Mouse (Mus musculus) liver, embryonic 16.5 days (tissue): ENCODE measurements around the gene Ttll5. TPM values are rescaled to one million over a fixed set of nuclear protein-coding genes. Genes with fewer than 3 reads are reported as not detected.

Source experiments
- ATAC-seq: fragments of 200-750 bp; cut with Nextera tagmentation; 2 replicates; pipeline ENCODE4 v1.8.0; 2017; ENCODE audit warnings: low read depth, mild to moderate bottlenecking, moderate number of reproducible peaks, moderate library complexity
- H3K27ac ChIP-seq: fragments of 300-500 bp; sonication (generic); 2 replicates; pipeline ENCODE4 v1.5.1; 2014; ENCODE audit warnings: mild to moderate bottlenecking, low read length
- H3K27me3 ChIP-seq: fragments of 300-500 bp; sonication (generic); 2 replicates; pipeline ENCODE4 v1.6.1; 2014; ENCODE audit warnings: low read depth, low read length, mixed read lengths; ENCODE audit not compliant: control insufficient read depth, insufficient read depth
- H3K36me3 ChIP-seq: fragments of 300-500 bp; sonication (generic); 2 replicates; pipeline ENCODE4 v1.6.1; 2014; ENCODE audit warnings: mild to moderate bottlenecking; ENCODE audit not compliant: control insufficient read depth, insufficient read depth
- H3K4me1 ChIP-seq: fragments of 300-500 bp; sonication (generic); 2 replicates; pipeline ENCODE4 v1.6.1; 2014; ENCODE audit warnings: low read depth, low read length, mixed read lengths; ENCODE audit not compliant: control insufficient read depth
- H3K4me2 ChIP-seq: fragments of 300-500 bp; sonication (generic); 2 replicates; pipeline ENCODE4 v1.6.1; 2014; ENCODE audit warnings: low read depth, low read length, mixed read lengths
- H3K4me3 ChIP-seq: fragments of 300-500 bp; sonication (generic); 2 replicates; pipeline ENCODE4 v1.5.1; 2014; ENCODE audit warnings: low read depth, mild to moderate bottlenecking, low read length
- H3K9ac ChIP-seq: fragments of 300-500 bp; sonication (generic); 2 replicates; pipeline ENCODE4 v1.6.1; 2014; ENCODE audit warnings: low read depth, low read length
- H3K9me3 ChIP-seq: fragments of 300-500 bp; sonication (generic); replicated peaks from 2 replicates; pipeline ENCODE4 v1.6.1; 2016; ENCODE audit warnings: low read length; ENCODE audit not compliant: control insufficient read depth
- WGBS: fragments of 180-500 bp; shearing (Covaris S2); extraction: QIAGEN DNeasy Blood & Tissue Kit; methylation state at CpG from one replicate; pipeline ENCODE4 v1.1.7; 2014; ENCODE audit not compliant: insufficient replicate concordance; 5-methylcytosine and 5-hydroxymethylcytosine counted together
- polyA plus RNA-seq: library from polyadenylated mRNA; unstranded; fragments of >200 nt; fragmentation: Nextera tagmentation; extraction: Ambion mirVana; gene quantifications from 2 replicates; pipeline ENCODE4 v1.2.1, GENCODE M21; 2015

Gene Ttll5
- polyA plus RNA-seq, 1 experiment from 2014 or later = 6.0 TPM

- 74% methylated on average over 6 of the region's 6 CpGs for WGBS
- Histone ChIP-seq H3K27ac (no peak overlapping the region), H3K4me2 (no peak overlapping the region), H3K9me3 (no peaks in the 10 kb centered on the region), H3K36me3 (no peaks in the 10 kb centered on the region; the same call in 1 of the 2 replicates), H3K4me1 (no peaks in the 10 kb centered on the region), H3K9ac (no peak overlapping the region), H3K27me3 (no peaks in the 10 kb centered on the region), H3K4me3 (no peak overlapping the region)
- no peak for ATAC-seq
Measured at GRCm38 (mm10) chr12:85950371-85950770, 125.9 kb downstream of the Ttll5 start.

DNA sequence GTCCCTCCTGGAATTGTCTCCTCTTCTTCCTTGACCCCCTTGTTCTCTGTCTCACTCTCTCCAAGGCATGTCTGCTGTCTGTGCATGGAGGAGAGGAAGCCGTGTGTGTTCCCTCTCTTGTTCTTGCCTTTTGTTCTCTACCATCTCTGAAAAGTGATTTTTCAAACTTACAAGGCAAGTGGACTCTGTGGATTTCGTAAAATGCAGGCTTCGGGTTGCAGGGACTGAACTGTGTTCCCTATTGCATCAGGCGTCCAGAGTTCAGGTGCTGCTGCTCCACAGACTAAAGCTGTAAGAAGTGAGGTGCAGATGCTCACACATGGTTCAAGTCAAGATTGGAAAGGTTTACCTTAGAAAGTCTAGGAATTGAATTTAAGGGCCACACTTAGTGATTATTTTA lies 126.6 kb downstream of the Ttll5 start:
- Histone ChIP-seq H3K4me2 (no peak overlapping the region), H3K27ac (no peak overlapping the region), H3K9me3 (no peaks in the 10 kb centered on the region), H3K27me3 (no peaks in the 10 kb centered on the region), H3K4me3 (no peak overlapping the region), H3K36me3 (no peaks in the 10 kb centered on the region; the same call in 1 of the 2 replicates), H3K4me1 (no peaks in the 10 kb centered on the region), H3K9ac (no peak overlapping the region)
- ATAC-seq = no peak
- WGBS = 61% methylated on average over 4 of the region's 4 CpGs

DNA sequence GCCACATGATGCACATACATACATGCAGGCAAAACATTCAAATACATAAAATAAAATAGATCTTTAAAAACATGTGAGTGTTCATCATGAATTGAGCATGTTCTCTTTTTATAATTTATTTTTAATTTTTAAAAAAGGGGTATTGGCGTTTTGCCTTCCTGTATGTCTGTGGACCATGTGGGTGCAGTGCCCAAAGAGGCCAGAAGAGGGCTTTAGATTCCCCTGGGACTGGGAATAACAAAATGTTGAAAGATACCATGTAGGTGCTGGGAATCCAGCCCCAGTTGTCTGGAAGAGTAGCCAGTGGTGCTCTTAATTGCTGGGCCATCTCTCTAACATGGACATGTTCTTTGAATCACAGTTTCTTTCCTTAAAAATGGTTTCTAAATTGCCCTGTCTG lies 127.4 kb downstream of the Ttll5 start:
- H3K9ac ChIP-seq = no peak overlapping the region
- H3K4me2 ChIP-seq = no peak overlapping the region
- no peaks in the 10 kb centered on the region for H3K9me3 ChIP-seq
- no peaks in the 10 kb centered on the region for H3K27me3 ChIP-seq
- ATAC-seq = no peak
- 82% methylated on average over 1 of the region's 1 CpGs for WGBS
- no peak overlapping the region for H3K4me3 ChIP-seq
- H3K36me3 ChIP-seq = no peaks in the 10 kb centered on the region; the same call in 1 of the 2 replicates
- H3K4me1 ChIP-seq = no peaks in the 10 kb centered on the region
- H3K27ac ChIP-seq = no peak overlapping the region

DNA sequence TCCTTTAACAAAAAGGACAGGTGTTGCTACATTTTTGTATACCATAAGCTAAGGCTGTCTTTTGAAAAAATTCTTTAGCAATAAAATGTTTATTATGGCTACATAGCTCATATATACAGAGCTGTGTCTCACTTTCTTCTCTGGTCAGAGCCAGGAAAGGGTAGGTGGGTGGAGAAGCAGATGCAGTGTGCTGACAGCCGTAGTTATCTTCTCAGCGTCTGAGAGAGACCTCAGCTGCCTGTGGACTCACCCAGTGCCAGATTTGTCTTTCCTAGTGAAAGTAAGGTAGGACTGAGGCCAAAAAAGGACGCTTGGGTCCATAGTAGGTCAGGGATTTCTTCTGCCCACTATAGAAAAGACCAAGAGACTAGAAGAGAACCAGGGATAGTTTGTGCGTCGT lies 127.9 kb downstream of the Ttll5 start:
- no peak overlapping the region for H3K4me3 ChIP-seq
- H3K27me3 ChIP-seq = no peaks in the 10 kb centered on the region
- no peak for ATAC-seq
- no peaks in the 10 kb centered on the region for H3K9me3 ChIP-seq
- no peak overlapping the region for H3K27ac ChIP-seq
- H3K4me2 ChIP-seq = no peak overlapping the region
- no peaks in the 10 kb centered on the region; the same call in 1 of the 2 replicates for H3K36me3 ChIP-seq
- H3K4me1 ChIP-seq = no peaks in the 10 kb centered on the region
- WGBS = 71% methylated on average over 5 of the region's 5 CpGs
- no peak overlapping the region for H3K9ac ChIP-seq

- no peak for ATAC-seq
- no peaks in the 10 kb centered on the region for H3K9me3 ChIP-seq
- 65% methylated on average over 3 of the region's 3 CpGs for whole genome bisulfite sequencing
- no peaks in the 10 kb centered on the region for H3K27me3 ChIP-seq
- no peak overlapping the region for H3K9ac ChIP-seq
- H3K4me3 ChIP-seq = no peak overlapping the region
- H3K36me3 ChIP-seq = no peaks in the 10 kb centered on the region; the same call in 1 of the 2 replicates
- H3K27ac ChIP-seq = no peak overlapping the region
- H3K4me1 ChIP-seq = no peaks in the 10 kb centered on the region
- H3K4me2 ChIP-seq = no peak overlapping the region
Measured at GRCm38 (mm10) chr12:85954167-85954566, 129.7 kb downstream of the Ttll5 start.

- ATAC-seq = no peak
Measured at GRCm38 (mm10) chr12:85955062-85955461, 130.6 kb downstream of the Ttll5 start.

GRCm38 (mm10) chr12:85955690-85956089 lies 131.2 kb downstream of the Ttll5 start:
- no peak overlapping the region for H3K9ac ChIP-seq
- no peak overlapping the region for H3K27ac ChIP-seq
- no peaks in the 10 kb centered on the region for H3K9me3 ChIP-seq
- no peak for ATAC-seq
- no peaks in the 10 kb centered on the region for H3K27me3 ChIP-seq
- H3K4me3 ChIP-seq = no peak overlapping the region
- H3K4me1 ChIP-seq = no peaks in the 10 kb centered on the region
- WGBS = 26% methylated on average over 3 of the region's 3 CpGs
- H3K4me2 ChIP-seq = no peak overlapping the region
- H3K36me3 ChIP-seq = no peaks in the 10 kb centered on the region; the same call in 1 of the 2 replicates

More at GRCm38 (mm10) chr12:85955062-85955461, 130.6 kb downstream of the Ttll5 start:
- Histone ChIP-seq H3K4me3 (no peak overlapping the region), H3K9me3 (no peaks in the 10 kb centered on the region), H3K4me2 (no peak overlapping the region), H3K36me3 (no peaks in the 10 kb centered on the region; the same call in 1 of the 2 replicates), H3K27ac (no peak overlapping the region), H3K4me1 (no peaks in the 10 kb centered on the region), H3K27me3 (no peaks in the 10 kb centered on the region), H3K9ac (no peak overlapping the region)
- WGBS = 77% methylated on average over 8 of the region's 8 CpGs

- Histone ChIP-seq H3K4me2 (no peak overlapping the region), H3K4me3 (no peak overlapping the region), H3K27me3 (no peaks in the 10 kb centered on the region), H3K9ac (no peak overlapping the region), H3K36me3 (no peaks in the 10 kb centered on the region; the same call in 1 of the 2 replicates), H3K27ac (no peak overlapping the region), H3K9me3 (no peaks in the 10 kb centered on the region), H3K4me1 (no peaks in the 10 kb centered on the region)
- 80% methylated on average over 6 of the region's 6 CpGs for WGBS
- ATAC-seq = no peak
Measured at GRCm38 (mm10) chr12:85956251-85956650, 131.8 kb downstream of the Ttll5 start.

DNA sequence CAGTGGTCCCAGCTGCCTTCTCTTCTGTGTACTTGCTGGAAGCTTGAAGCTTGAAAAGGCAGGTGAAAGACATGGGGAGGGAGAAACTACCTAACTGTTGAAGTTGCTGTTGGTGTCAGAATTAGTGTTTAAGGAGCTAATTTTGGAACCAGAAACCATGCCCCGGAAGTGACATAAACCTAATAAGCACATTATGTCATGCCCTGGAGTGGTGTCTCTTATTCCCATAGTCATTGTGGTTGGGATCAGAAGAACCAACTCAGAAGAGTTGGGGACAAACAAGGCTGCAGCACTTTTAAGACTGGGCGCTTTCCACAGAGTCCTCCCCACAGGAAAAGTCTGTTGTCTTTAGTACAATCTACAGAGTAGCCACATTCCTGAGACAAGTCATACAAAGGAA lies 134.0 kb downstream of the Ttll5 start:
- H3K4me2 ChIP-seq = no peak overlapping the region
- no peak overlapping the region for H3K9ac ChIP-seq
- no peaks in the 10 kb centered on the region for H3K9me3 ChIP-seq
- no peaks in the 10 kb centered on the region for H3K27me3 ChIP-seq
- no peaks in the 10 kb centered on the region; the same call in 1 of the 2 replicates for H3K4me1 ChIP-seq
- ATAC-seq = no peak
- no peak overlapping the region for H3K4me3 ChIP-seq
- WGBS = 60% methylated on average over 2 of the region's 2 CpGs
- no peaks in the 10 kb centered on the region; the same call in 1 of the 2 replicates for H3K36me3 ChIP-seq
- H3K27ac ChIP-seq = no peak overlapping the region
